Mouse (Mus musculus) heart, embryonic 12.5 days (tissue): Measurements from ENCODE around the gene Ccdc115. TPM values are rescaled to one million over a fixed set of nuclear protein-coding genes. Genes with fewer than 3 reads are reported as not detected.
"Not testable (repeated sequence)": the region's sequence is repeated elsewhere in the genome, so short reads cannot be mapped to it uniquely, and the experiment has no call there.

ENCODE experiments used
- ATAC-seq: fragments of 200-750 bp; cut with Nextera tagmentation; 2 replicates; pipeline ENCODE4 v1.8.0; 2017; ENCODE audit warnings: moderate TSS enrichment, moderate library complexity; ENCODE audit not compliant: insufficient number of reproducible peaks, low FRiP score
- H3K27ac ChIP-seq: fragments of 300-500 bp; sonication (generic); 2 replicates; pipeline ENCODE4 v1.5.1; 2016; ENCODE audit warnings: mild to moderate bottlenecking, moderate library complexity; ENCODE audit not compliant: poor library complexity, severe bottlenecking
- H3K27me3 ChIP-seq: fragments of 300-500 bp; sonication (generic); replicated peaks from 2 replicates; pipeline ENCODE4 v1.6.1; 2016; ENCODE audit warnings: mild to moderate bottlenecking, moderate library complexity
- H3K36me3 ChIP-seq: fragments of 300-500 bp; sonication (generic); 2 replicates; pipeline ENCODE4 v1.6.1; 2016; ENCODE audit warnings: mild to moderate bottlenecking, moderate library complexity
- H3K4me1 ChIP-seq: fragments of 300-500 bp; sonication (generic); replicated peaks from 2 replicates; pipeline ENCODE4 v1.6.1; 2016; ENCODE audit warnings: mild to moderate bottlenecking
- H3K4me2 ChIP-seq: fragments of 300-500 bp; sonication (generic); 2 replicates; pipeline ENCODE4 v1.6.1; 2016; ENCODE audit warnings: mild to moderate bottlenecking, moderate library complexity
- H3K4me3 ChIP-seq: fragments of 300-500 bp; sonication (generic); 2 replicates; pipeline ENCODE4 v1.5.1; 2016; ENCODE audit warnings: mild to moderate bottlenecking
- H3K9ac ChIP-seq: fragments of 300-500 bp; sonication (generic); 2 replicates; pipeline ENCODE4 v1.6.1; 2016; ENCODE audit warnings: mild to moderate bottlenecking, moderate library complexity
- H3K9me3 ChIP-seq: fragments of 300-500 bp; sonication (generic); replicated peaks from 2 replicates; pipeline ENCODE4 v1.6.1; 2016; ENCODE audit warnings: mild to moderate bottlenecking, moderate library complexity
- WGBS: fragments of 180-500 bp; shearing (Covaris S2); methylation state at CpG from one replicate; pipeline ENCODE4 v1.1.7; 2016; 5-methylcytosine and 5-hydroxymethylcytosine counted together
- polyA plus RNA-seq: library from polyadenylated mRNA; unstranded; fragments of >200 nt; fragmentation: Nextera tagmentation; extraction: Ambion mirVana; gene quantifications from 2 replicates; pipeline ENCODE4 v1.2.1, GENCODE M21; 2016

Ccdc115 gene
- polyA plus RNA-seq, 1 experiment from 2014 or later = 45.9 TPM

DNA sequence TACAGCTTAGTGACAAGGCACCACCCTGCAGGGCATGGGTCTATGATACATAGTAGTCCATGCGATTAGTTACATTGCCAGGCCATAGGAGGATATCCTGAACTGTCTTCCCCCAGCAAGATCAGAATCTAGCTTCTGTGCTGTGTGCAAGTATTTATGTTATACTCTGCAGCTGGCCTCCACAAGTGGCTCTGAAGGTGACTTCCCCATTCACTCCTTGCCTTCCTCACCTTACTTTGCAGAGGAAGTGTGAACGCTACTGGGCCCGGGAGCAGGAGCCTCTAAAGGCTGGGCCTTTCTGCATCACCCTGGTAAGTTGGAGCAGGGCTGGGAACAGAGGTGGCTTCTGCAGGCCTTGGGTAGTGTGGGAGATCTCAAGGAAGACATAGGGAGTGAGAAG lies 28.6 kb upstream of the Ccdc115 start:
- no peak overlapping the region for H3K9ac ChIP-seq
- H3K36me3 ChIP-seq = no peaks in the 10 kb centered on the region
- ATAC-seq = no peak
- H3K27ac ChIP-seq = no peak overlapping the region
- no peaks in the 10 kb centered on the region for H3K9me3 ChIP-seq
- peaks cover 9% of the 10 kb centered on the region; the same call in 1 of the 2 replicates for H3K4me1 ChIP-seq
- WGBS = 57% methylated on average over 3 of the region's 3 CpGs
- H3K27me3 ChIP-seq = peaks cover 15% of the 10 kb centered on the region
- no peak overlapping the region for H3K4me3 ChIP-seq
- no peak overlapping the region for H3K4me2 ChIP-seq

DNA sequence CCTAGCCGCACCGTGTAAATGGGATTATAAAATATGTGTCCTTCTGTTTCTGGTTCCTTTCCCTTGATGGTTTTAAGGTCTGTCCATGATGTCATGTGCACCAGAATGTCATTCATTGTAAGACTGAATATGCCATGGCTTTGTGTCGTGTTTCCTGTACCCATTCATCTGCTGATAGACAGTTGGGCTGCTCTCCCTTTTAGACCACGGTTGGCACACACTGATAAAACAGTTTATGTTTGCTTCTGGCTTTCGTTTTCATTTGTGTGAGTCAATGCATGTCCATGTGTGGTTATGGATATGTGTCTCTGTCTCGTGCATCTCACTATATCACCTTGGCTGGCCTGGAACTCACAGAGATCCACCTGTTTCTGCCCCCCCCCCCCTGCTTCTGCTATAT lies 26.0 kb upstream of the Ccdc115 start:
- Histone ChIP-seq H3K4me1 (no peaks in the 10 kb centered on the region), H3K9ac (no peak overlapping the region), H3K27ac (no peak overlapping the region), H3K27me3 (peaks cover 4% of the 10 kb centered on the region), H3K4me2 (no peak overlapping the region), H3K36me3 (no peaks in the 10 kb centered on the region), H3K9me3 (no peaks in the 10 kb centered on the region), H3K4me3 (no peak overlapping the region)
- no peak for ATAC-seq
- WGBS = 66% methylated on average over 6 of the region's 6 CpGs

DNA sequence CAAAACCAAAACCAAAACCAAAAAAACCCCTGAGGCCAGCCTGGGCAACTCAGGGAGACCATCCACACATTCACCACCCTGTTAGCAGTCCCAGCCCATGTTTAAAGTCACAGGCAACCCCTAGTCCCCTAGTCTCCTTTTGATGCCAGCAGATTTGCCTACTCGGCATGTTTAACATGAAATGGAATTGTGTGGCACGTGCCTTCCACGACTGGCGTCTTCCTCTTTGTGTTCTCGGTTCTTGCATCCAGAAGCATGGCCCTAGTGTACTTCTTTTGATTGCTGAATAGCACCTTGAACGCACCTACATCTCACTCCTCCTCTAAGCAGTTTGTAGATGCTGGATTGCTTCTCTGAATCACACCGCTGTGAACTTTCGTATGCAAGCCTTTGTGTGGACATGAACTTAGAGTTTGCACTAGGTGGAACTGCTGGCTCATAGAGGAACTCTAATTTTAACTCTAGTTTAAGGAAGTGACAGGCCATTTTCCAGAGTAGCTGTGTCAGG lies 24.9 kb upstream of the Ccdc115 start:
- no peak overlapping the region for H3K4me2 ChIP-seq
- H3K4me3 ChIP-seq = no peak overlapping the region
- ATAC-seq = no peak
- H3K27me3 ChIP-seq = peaks cover 7% of the 10 kb centered on the region
- no peaks in the 10 kb centered on the region for H3K9me3 ChIP-seq
- no peaks in the 10 kb centered on the region for H3K36me3 ChIP-seq
- H3K4me1 ChIP-seq = no peaks in the 10 kb centered on the region; the same call in 1 of the 2 replicates
- H3K9ac ChIP-seq = no peak overlapping the region
- WGBS = 84% methylated on average over 8 of the region's 8 CpGs
- no peak overlapping the region for H3K27ac ChIP-seq

DNA sequence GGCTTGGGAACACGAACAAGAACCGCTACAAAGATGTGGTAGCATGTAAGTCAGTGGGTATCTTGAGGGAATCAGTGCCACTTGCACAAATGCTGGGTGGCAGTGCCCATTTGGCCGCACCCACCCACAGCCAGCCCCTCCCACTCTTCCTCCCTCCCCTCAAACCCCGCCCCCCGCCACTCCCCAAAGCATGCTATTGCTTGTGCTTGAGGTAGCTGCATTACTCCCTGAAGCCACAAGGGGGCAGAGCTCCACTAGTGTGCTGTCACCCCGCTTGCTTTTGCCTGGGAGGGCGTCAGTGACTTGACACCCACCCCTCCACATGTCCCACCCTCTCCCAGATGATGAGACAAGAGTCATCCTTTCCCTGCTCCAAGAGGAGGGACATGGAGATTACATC lies 23.3 kb upstream of the Ccdc115 start:
- H3K4me2 ChIP-seq = no peak overlapping the region
- no peaks in the 10 kb centered on the region for H3K9me3 ChIP-seq
- H3K4me3 ChIP-seq = no peak overlapping the region
- no peak overlapping the region for H3K27ac ChIP-seq
- no peak overlapping the region for H3K9ac ChIP-seq
- H3K4me1 ChIP-seq = peaks cover 4% of the 10 kb centered on the region; the same call in 1 of the 2 replicates
- peaks cover 16% of the 10 kb centered on the region for H3K27me3 ChIP-seq
- ATAC-seq = 0 out of 2 replicates have a peak, but pooled peaks have one; percentile 26
- 15% methylated on average over 7 of the region's 7 CpGs for WGBS
- H3K36me3 ChIP-seq = no peaks in the 10 kb centered on the region

DNA sequence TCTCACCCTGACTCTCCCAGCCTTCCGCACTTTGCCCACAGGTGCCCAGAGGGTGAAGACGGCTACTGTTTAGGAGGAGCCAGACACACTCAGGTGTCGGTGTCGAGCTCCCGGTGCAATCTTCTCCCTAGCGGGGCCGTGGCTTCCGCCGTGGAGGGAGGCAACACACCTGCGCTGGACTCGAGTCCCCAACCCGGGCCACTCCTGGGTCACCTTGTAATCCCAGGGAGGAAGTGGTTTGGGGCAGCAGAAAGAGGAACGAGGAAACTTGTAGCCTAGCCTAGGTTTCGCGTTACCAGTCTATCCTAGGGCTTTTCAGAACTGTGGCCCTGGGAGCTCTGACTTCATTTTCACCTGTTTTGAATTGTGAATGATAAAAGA lies 20.6 kb upstream of the Ccdc115 start:
- peak overlapping the region; percentile 64 for H3K4me3 ChIP-seq
- no peaks in the 10 kb centered on the region for H3K36me3 ChIP-seq
- peak overlapping the region; percentile 43 for H3K9ac ChIP-seq
- peaks cover 25% of the 10 kb centered on the region for H3K27me3 ChIP-seq
- 3% methylated on average over 15 of the region's 15 CpGs for WGBS
- no peak overlapping the region for H3K27ac ChIP-seq
- peak; percentile 29; the same call in 1 of the 2 replicates for ATAC-seq
- H3K9me3 ChIP-seq = no peaks in the 10 kb centered on the region
- H3K4me2 ChIP-seq = peak overlapping the region; percentile 90
- H3K4me1 ChIP-seq = peaks cover 4% of the 10 kb centered on the region; the same call in 1 of the 2 replicates

DNA sequence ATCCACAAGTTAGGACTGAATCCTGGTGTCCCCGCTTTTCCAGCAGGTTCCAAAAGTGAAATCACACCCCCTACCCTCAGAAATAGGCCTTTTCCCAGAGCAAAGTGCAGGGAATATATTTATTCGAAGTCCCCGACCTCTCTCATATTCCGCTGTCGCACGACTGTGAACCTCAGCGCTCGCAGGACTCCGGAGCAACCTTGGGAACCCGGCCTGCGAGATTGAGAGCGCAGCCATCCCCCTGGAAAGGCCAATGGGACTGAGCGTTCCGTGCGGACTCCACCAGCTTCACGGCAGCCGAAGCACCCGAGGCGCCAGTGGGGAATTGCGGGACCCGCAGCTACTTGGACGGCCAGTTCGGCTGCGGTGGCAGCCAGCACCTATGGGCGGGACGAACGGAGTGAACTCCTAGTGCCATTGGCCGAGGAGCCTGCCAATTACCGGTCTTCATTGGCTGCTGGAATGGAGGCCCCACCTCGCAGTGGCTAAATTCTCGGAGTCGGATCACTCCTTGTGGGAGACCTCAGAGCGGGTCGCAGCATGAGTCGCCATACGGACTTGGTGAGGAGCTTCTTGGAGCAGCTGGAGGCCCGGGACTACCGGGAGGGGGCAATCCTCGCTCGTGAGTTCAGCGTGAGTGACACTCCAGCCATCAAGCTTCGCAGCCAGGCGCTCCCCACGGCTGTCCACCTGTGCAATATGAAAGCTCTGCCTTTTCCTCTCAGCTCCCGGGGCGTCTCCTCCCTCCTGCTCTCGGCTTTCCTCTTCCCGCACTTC lies 20.0 kb upstream of the Ccdc115 start, which contains the start of gene Ptpn18:
TSS of gene Ptpn18 (plus strand) at position 479 of the 777 bp plus-strand sequence.
- peak; percentile 91 for ATAC-seq
- Histone ChIP-seq H3K9me3 (no peaks in the 10 kb centered on the region), H3K9ac (peak within 1 kb of the TSS; percentile 67), H3K36me3 (no peaks in the 10 kb centered on the region), H3K4me3 (peak within 1 kb of the TSS; percentile 64), H3K4me2 (peak within 1 kb of the TSS; percentile 90), H3K4me1 (peaks cover 4% of the 10 kb centered on the region; the same call in 1 of the 2 replicates), H3K27ac (no peak within 1 kb of the TSS), H3K27me3 (peaks cover 25% of the 10 kb centered on the region)
- WGBS = under 1% methylated on average over 48 of the region's 48 CpGs

DNA sequence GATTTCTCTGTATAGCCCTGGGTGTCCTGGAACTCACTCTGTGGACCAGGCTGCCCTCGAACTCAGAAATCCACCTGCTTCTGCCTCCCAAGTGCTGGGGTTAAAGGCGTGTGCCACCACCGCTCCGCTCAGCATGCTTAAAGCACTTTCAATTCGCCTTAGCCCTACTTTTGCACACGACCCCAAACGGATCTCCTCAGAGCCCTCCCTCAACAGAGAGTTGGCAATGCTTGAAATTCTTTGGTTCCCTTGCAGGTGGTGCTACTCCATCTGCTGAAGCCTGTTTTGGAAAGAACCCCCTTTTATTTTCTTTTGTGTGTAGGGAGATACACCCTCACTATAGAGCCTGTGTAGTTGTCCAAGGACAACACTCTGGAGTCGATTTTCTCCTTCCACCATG lies 19.0 kb upstream of the Ccdc115 start:
- H3K27me3 ChIP-seq = peaks cover 25% of the 10 kb centered on the region
- 34% methylated on average over 8 of the region's 8 CpGs for WGBS
- peaks cover 4% of the 10 kb centered on the region; the same call in 1 of the 2 replicates for H3K4me1 ChIP-seq
- H3K9ac ChIP-seq = no peak overlapping the region
- no peaks in the 10 kb centered on the region for H3K36me3 ChIP-seq
- no peak overlapping the region for H3K4me3 ChIP-seq
- no peak for ATAC-seq
- H3K27ac ChIP-seq = no peak overlapping the region
- H3K9me3 ChIP-seq = no peaks in the 10 kb centered on the region
- no peak overlapping the region for H3K4me2 ChIP-seq

DNA sequence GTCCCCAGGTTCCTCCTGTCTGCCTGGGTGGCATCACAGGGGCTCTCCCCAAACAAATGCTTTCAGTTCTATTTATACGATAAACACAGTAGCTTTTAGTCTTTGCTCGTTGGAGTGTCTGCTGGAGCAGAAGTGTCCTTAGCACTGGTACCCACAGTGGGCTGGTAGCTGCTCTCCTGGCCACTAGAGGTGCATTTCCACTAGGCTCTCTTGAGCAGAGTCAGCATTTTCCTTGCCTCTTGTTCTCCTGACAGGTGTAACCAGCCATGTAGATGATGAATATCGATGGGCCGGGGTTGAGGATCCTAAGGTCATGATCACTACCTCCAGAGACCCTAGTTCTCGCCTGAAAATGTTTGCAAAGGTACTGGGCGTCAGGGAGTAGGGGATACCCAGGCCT lies 3.7 kb upstream of the Ccdc115 start:
- Histone ChIP-seq H3K27me3 (no peaks in the 10 kb centered on the region), H3K27ac (no peak overlapping the region), H3K9me3 (no peaks in the 10 kb centered on the region), H3K36me3 (peaks cover 58% of the 10 kb centered on the region), H3K4me1 (peaks cover 10% of the 10 kb centered on the region), H3K4me2 (no peak overlapping the region), H3K4me3 (no peak overlapping the region), H3K9ac (no peak overlapping the region)
- WGBS = 90% methylated on average over 6 of the region's 6 CpGs
- no peak for ATAC-seq

DNA sequence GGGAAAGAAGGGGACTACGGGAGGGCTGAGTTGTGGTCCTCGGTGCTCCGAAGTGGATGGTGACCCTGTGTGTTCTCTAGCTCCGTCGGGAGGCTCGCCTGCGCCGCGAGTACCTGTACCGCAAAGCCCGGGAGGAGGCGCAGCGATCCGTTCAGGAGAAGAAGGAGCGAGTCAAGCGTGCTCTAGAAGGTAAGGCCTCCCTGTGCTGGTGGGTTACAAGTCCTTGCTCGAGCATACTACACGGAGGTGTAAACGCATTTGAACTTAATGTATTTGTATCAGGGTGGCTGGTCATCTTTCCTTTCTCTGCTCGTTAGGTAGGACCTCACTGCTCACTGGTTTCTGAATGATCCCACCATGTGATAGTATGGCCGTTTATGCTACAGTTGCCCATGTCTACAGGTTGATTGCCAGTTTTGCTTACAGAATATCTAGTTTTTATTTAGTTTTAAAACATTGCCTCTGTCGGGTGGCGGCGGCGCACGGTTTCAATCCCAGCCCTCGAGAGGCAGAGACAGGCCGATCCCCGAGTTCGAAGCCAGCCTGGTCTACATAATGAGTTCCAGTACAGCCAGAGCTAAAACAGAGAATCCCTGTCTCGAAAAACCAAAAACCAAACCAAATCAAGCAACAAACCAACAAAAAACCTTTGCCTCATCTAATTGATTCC lies 624 bp upstream of the Ccdc115 start:
- peak overlapping the region; percentile 63 for H3K4me3 ChIP-seq
- peaks cover 45% of the 10 kb centered on the region for H3K36me3 ChIP-seq
- ATAC-seq = peak; percentile 34
- H3K27ac ChIP-seq = peak overlapping the region; percentile 59
- H3K27me3 ChIP-seq = no peaks in the 10 kb centered on the region
- H3K9me3 ChIP-seq = no peaks in the 10 kb centered on the region
- peaks cover 10% of the 10 kb centered on the region for H3K4me1 ChIP-seq
- peak overlapping the region; percentile 82 for H3K4me2 ChIP-seq
- peak overlapping the region; percentile 77 for H3K9ac ChIP-seq
- WGBS = 6% methylated on average over 31 of the region's 31 CpGs

DNA sequence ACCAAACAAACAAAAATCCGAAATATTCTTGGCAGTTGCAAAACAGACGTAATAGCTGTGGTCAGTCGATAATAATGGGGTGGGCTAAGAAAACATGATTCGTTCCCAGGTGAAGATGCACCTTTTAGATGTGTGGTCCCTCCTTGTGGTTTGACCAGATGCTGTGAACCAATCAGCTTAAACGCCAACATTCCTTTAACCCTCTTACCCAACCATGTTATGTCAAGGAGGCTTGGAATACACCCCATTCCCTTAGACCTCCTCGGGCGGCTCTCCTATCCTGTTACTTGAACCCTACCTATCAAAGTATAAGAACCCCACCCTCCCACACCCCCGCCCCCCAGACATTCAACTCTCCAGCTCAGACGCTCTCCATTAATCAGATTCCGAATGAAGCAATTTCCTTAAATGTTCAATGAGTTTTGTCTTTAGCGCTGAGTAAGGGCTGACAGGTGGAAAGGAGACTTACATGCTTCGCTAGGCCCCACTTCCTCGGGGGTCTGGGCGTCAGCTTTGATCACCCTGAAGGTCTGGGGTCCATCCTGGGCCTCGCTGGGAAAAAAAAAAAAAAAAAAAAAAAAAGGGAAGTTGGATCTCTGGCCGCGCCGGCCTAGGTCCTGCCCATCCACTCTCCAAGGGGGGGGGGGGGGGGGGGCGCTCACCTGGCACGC lies 956 bp downstream of the Ccdc115 start:
- Histone ChIP-seq H3K9ac (peak overlapping the region; percentile 62), H3K27me3 (no peaks in the 10 kb centered on the region), H3K27ac (no peak overlapping the region), H3K4me3 (peak overlapping the region; percentile 63), H3K4me2 (peak overlapping the region; percentile 84), H3K9me3 (no peaks in the 10 kb centered on the region), H3K4me1 (peaks cover 13% of the 10 kb centered on the region), H3K36me3 (peaks cover 29% of the 10 kb centered on the region)
- 35% methylated on average over 15 of the region's 20 CpGs for WGBS
- ATAC-seq = no peak

DNA sequence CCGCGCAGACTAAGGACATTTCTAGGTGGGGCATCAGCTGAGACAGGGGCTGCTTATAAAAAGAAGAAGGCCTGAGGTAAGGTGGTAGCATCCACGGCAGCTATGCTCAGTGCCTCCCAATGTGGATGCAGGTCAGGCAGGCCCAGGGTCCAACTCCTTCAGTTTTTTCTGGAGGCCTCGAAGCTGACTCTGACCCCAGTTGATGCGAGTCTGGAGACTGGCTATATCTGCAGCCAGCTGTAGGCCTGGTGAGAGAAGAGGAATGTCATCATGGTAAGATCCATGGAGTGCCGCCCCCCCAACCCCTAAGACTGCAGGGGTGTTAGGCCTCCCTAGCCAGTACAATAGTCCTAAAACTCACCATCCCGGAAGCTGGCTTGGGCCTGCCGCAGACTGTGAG lies 2.1 kb downstream of the Ccdc115 start:
- not testable (repeated sequence) for H3K4me2 ChIP-seq, ATAC-seq, H3K27me3 ChIP-seq, H3K9ac ChIP-seq, H3K27ac ChIP-seq, H3K4me3 ChIP-seq, H3K9me3 ChIP-seq
- Histone ChIP-seq H3K4me1 (peaks cover 13% of the 10 kb centered on the region), H3K36me3 (peaks cover 19% of the 10 kb centered on the region)
- WGBS = 92% methylated on average over 8 of the region's 8 CpGs
